11 mouse cellular contexts compared by ENCODE assay signal in genomic region chr8:90635766-90636492, GRCm38 (mm10).
DNase-seq lines count a peak whose midpoint lies in the region; ATAC-seq lines count a peak whose summit lies in the region.
"Had no signal": no experiment of that assay in that cellular context is flagged by ENCODE, and none has a peak within 500 bp of the region (broad histone marks: within the 10 kb centered on the region; RNA-seq: fewer than 3 reads in every experiment).

No protein-coding gene starts in this region.

- H3K27me3 ChIP-seq in midbrain, embryonic 12.5 days, result no peaks in the 10 kb centered on the region
- H3K27me3 ChIP-seq in midbrain, embryonic 16.5 days (ENCODE audit: control insufficient read depth, insufficient read depth, low read depth, low read length), result no peaks in the 10 kb centered on the region
- H3K27me3 ChIP-seq in limb, embryonic 11.5 days (ENCODE audit: control insufficient read depth, insufficient read depth, low read length), result no peaks in the 10 kb centered on the region
- H3K27me3 ChIP-seq in stomach, embryonic 15.5 days (replicated peaks), result no peaks in the 10 kb centered on the region
- H3K27me3 ChIP-seq: limb, embryonic 13.5 days had no signal

- peak; percentile 63 for ATAC-seq in midbrain, embryonic 12.5 days (ENCODE audit: low FRiP score, low read depth)
- no peak for ATAC-seq in midbrain, embryonic 16.5 days
- no peak for ATAC-seq in limb, embryonic 11.5 days (ENCODE audit: insufficient number of reproducible peaks, low FRiP score, low TSS enrichment, low read depth)
- ATAC-seq in stomach, embryonic 15.5 days (ENCODE audit: insufficient read depth, low FRiP score, low read depth), result peak; percentile 27; the same call in 1 of the 2 replicates
- ATAC-seq in megakaryocyte progenitor cell, adult 5-6 weeks (replicated peaks; ENCODE audit: poor library complexity), result no peak
- ATAC-seq: Patski had no signal

- 70% methylated on average over 7 of the region's 7 CpGs for WGBS in midbrain, embryonic 12.5 days
- WGBS in midbrain, embryonic 16.5 days, result 60% methylated on average over 7 of the region's 7 CpGs
- WGBS in limb, embryonic 11.5 days, result 23% methylated on average over 7 of the region's 7 CpGs
- 39% methylated on average over 7 of the region's 7 CpGs for whole genome bisulfite sequencing in stomach, embryonic 15.5 days

- DNase-seq in adrenal gland, postnatal 10 days, result peak; percentile 2
- DNase-seq in adrenal gland, postnatal 4 days (ENCODE audit: low spot score in 2 of 2), result no peak
- DNase-seq in limb, embryonic 11.5 days (ENCODE audit: low spot score), result peak; percentile 48
- DNase-seq in left cerebral cortex, postnatal 25 days (ENCODE audit: low spot score in 2 of 2), result no peak
- DNase-seq: heart, postnatal 4 days had no signal

- peaks cover 8% of the 10 kb centered on the region; the same call in 1 of the 2 replicates for H3K4me1 ChIP-seq in midbrain, embryonic 12.5 days
- H3K4me1 ChIP-seq in midbrain, embryonic 16.5 days (ENCODE audit: control insufficient read depth, insufficient read depth, low read length), result no peaks in the 10 kb centered on the region
- no peaks in the 10 kb centered on the region for H3K4me1 ChIP-seq in limb, embryonic 11.5 days (ENCODE audit: control insufficient read depth, insufficient read depth, low read length)
- H3K4me1 ChIP-seq in stomach, embryonic 15.5 days, result no peaks in the 10 kb centered on the region

- no peak overlapping the region for H3K4me3 ChIP-seq in midbrain, embryonic 12.5 days
- H3K4me3 ChIP-seq in midbrain, embryonic 16.5 days (ENCODE audit: low read depth, low read length), result no peak overlapping the region
- no peak overlapping the region for H3K4me3 ChIP-seq in limb, embryonic 11.5 days (ENCODE audit: low read depth, low read length)
- H3K4me3 ChIP-seq in stomach, embryonic 15.5 days (replicated peaks), result no peak overlapping the region
- H3K4me3 ChIP-seq: limb, embryonic 13.5 days had no signal

- H3K9me3 ChIP-seq in midbrain, embryonic 12.5 days, result no peaks in the 10 kb centered on the region
- no peaks in the 10 kb centered on the region for H3K9me3 ChIP-seq in midbrain, embryonic 16.5 days (replicated peaks; ENCODE audit: control insufficient read depth, low read length, poor library complexity, severe bottlenecking)
- no peaks in the 10 kb centered on the region for H3K9me3 ChIP-seq in limb, embryonic 11.5 days (ENCODE audit: control insufficient read depth, low read length)
- no peaks in the 10 kb centered on the region for H3K9me3 ChIP-seq in stomach, embryonic 15.5 days
- H3K9me3 ChIP-seq: limb, embryonic 13.5 days had no signal

- H3K27ac ChIP-seq in midbrain, embryonic 12.5 days (replicated peaks), result peak overlapping the region; percentile 35; the same call in 1 of the 2 replicates
- no peak overlapping the region for H3K27ac ChIP-seq in midbrain, embryonic 16.5 days (ENCODE audit: low read length)
- H3K27ac ChIP-seq in limb, embryonic 11.5 days (replicated peaks; ENCODE audit: low read depth, low read length), result no peak overlapping the region
- no peak overlapping the region for H3K27ac ChIP-seq in stomach, embryonic 15.5 days
- H3K27ac ChIP-seq: limb, embryonic 13.5 days had no signal

- H3K4me2 ChIP-seq in midbrain, embryonic 12.5 days (replicated peaks), result no peak overlapping the region
- no peak overlapping the region for H3K4me2 ChIP-seq in midbrain, embryonic 16.5 days (ENCODE audit: low read length)
- H3K4me2 ChIP-seq in limb, embryonic 11.5 days (ENCODE audit: low read depth, severe bottlenecking), result no peak overlapping the region
- H3K4me2 ChIP-seq in stomach, embryonic 15.5 days, result no peak overlapping the region
- H3K4me2 ChIP-seq: limb, embryonic 13.5 days had no signal

- no peaks in the 10 kb centered on the region for H3K36me3 ChIP-seq in midbrain, embryonic 12.5 days
- no peaks in the 10 kb centered on the region for H3K36me3 ChIP-seq in midbrain, embryonic 16.5 days (ENCODE audit: control insufficient read depth, insufficient read depth, low read length)
- no peaks in the 10 kb centered on the region for H3K36me3 ChIP-seq in limb, embryonic 11.5 days (ENCODE audit: control insufficient read depth, insufficient read depth, low read length)
- no peaks in the 10 kb centered on the region for H3K36me3 ChIP-seq in stomach, embryonic 15.5 days
- H3K36me3 ChIP-seq: limb, embryonic 13.5 days had no signal

- intact Hi-C loops in left cerebral cortex, postnatal 25 days (cut with DNase I), result loop anchor here (10.0 kb wide), 1 partner anchor 181 kb away; no protein-coding TSS in a partner anchor

- H3K9ac ChIP-seq in midbrain, embryonic 12.5 days (replicated peaks), result no peak overlapping the region
- no peak overlapping the region for H3K9ac ChIP-seq in midbrain, embryonic 16.5 days (ENCODE audit: low read depth, low read length)
- no peak overlapping the region for H3K9ac ChIP-seq in limb, embryonic 11.5 days (ENCODE audit: low read length)
- H3K9ac ChIP-seq in stomach, embryonic 15.5 days, result no peak overlapping the region
- H3K9ac ChIP-seq: limb, embryonic 13.5 days had no signal

Comparison
In these comparisons a context has a peak if more than half of its experiments do, and no peak if none do; other contexts are left out.
1. DNase-seq: peak in adrenal gland, postnatal 10 days (single experiment) and limb, embryonic 11.5 days (single experiment); none in adrenal gland, postnatal 4 days (0 of 2) and left cerebral cortex, postnatal 25 days (0 of 2).
2. ATAC-seq: peak in midbrain, embryonic 12.5 days (single experiment) and stomach, embryonic 15.5 days (single experiment); none in midbrain, embryonic 16.5 days (single experiment), limb, embryonic 11.5 days (single experiment) and megakaryocyte progenitor cell, adult 5-6 weeks (single experiment).